Mouse (Mus musculus) olfactory bulb, adult 2 months (tissue): ENCODE results near the gene Ccl21b.
"Not testable (repeated sequence)": the region's sequence is repeated elsewhere in the genome, so short reads cannot be mapped to it uniquely, and the experiment has no call there.

Experiments used
- CTCF ChIP-seq: fragments of 200-500 bp; IDR thresholded peaks from 2 replicates; pipeline ENCODE4 v1.5.1; 2012; ENCODE audit warnings: low read depth, mild to moderate bottlenecking, low read length, moderate library complexity; ENCODE audit not compliant: insufficient read depth
- POLR2A ChIP-seq: fragments of 200-500 bp; IDR thresholded peaks from 2 replicates; pipeline ENCODE4 v1.6.1; 2012; ENCODE audit warnings: mild to moderate bottlenecking, low read depth, low read length, moderate library complexity; ENCODE audit not compliant: insufficient read depth

- not testable (repeated sequence) for TF ChIP-seq CTCF, POLR2A
These were observed 15.2 kb upstream of the Ccl21b start, which contains the start of gene Gm10600 for GRCm38 (mm10) chr4:42240339-42240738.
